ENCODE assay signal across 9 mouse cellular contexts in genomic region chr13:23684295-23684945, GRCm38 (mm10). TPM values are rescaled to one million over a fixed set of nuclear protein-coding genes. Genes with fewer than 3 reads are reported as not detected.
DNase-seq lines count a peak whose midpoint lies in the region; ATAC-seq and TF ChIP-seq lines count a peak whose summit lies in the region.
"Not testable (repeated sequence)": the region's sequence is repeated elsewhere in the genome, so short reads cannot be mapped to it uniquely, and the experiment has no call there.
"Had no signal": no experiment of that assay in that cellular context is flagged by ENCODE, and none has a peak within 500 bp of the region (broad histone marks: within the 10 kb centered on the region; RNA-seq: fewer than 3 reads in every experiment).

No protein-coding gene starts in this region.

- H3K4me3 ChIP-seq in forebrain, postnatal 0 days (ENCODE audit: low read depth, low read length), result peak overlapping the region; percentile 47
- H3K4me3 ChIP-seq in hindbrain, embryonic 12.5 days, result peak overlapping the region; percentile 44
- peak overlapping the region; percentile 64 for H3K4me3 ChIP-seq in layer of hippocampus, adult 2 months
- peak overlapping the region; percentile 42 for H3K4me3 ChIP-seq in lung, postnatal 0 days (ENCODE audit: low read depth, low read length)
- H3K4me3 ChIP-seq in olfactory bulb, adult 2 months (ENCODE audit: insufficient read depth, low read depth, low read length), result peak overlapping the region; percentile 49

- ATAC-seq in forebrain, postnatal 0 days, result peak; percentile 42
- ATAC-seq in hindbrain, embryonic 12.5 days (ENCODE audit: low FRiP score), result peak; percentile 54
- ATAC-seq in lung, postnatal 0 days, result peak; percentile 10

- under 1% methylated on average over 11 of the region's 37 CpGs for WGBS in forebrain, postnatal 0 days
- WGBS in hindbrain, embryonic 12.5 days, result under 1% methylated on average over 15 of the region's 37 CpGs
- 1% methylated on average over 11 of the region's 37 CpGs for WGBS in lung, postnatal 0 days
- under 1% methylated on average over 19 of the region's 37 CpGs for WGBS in olfactory bulb, adult 2 months

- peak overlapping the region; percentile 73 for H3K4me2 ChIP-seq in forebrain, postnatal 0 days (ENCODE audit: low read depth)
- peak overlapping the region; percentile 74 for H3K4me2 ChIP-seq in hindbrain, embryonic 12.5 days (replicated peaks)
- H3K4me2 ChIP-seq in lung, postnatal 0 days (replicated peaks; ENCODE audit: low read depth, low read length), result peak overlapping the region; percentile 63

- H3K9me3 ChIP-seq in forebrain, postnatal 0 days (ENCODE audit: low read length); hindbrain, embryonic 12.5 days (replicated peaks); lung, postnatal 0 days (ENCODE audit: low read length): not testable (repeated sequence)

- H3K9ac ChIP-seq in forebrain, postnatal 0 days, result peak overlapping the region; percentile 68
- H3K9ac ChIP-seq in hindbrain, embryonic 12.5 days, result peak overlapping the region; percentile 62
- H3K9ac ChIP-seq in lung, postnatal 0 days (replicated peaks; ENCODE audit: low read depth), result peak overlapping the region; percentile 45

- not testable (repeated sequence) for TF ChIP-seq CTCF in forebrain, postnatal 0 days (IDR thresholded peaks at IDR 0.05; ENCODE audit: low read depth); layer of hippocampus, adult 2 months (conservative IDR thresholded peaks at IDR 0.05); lung, postnatal 0 days (IDR thresholded peaks at IDR 0.05); olfactory bulb, adult 2 months (IDR thresholded peaks at IDR 0.05; ENCODE audit: insufficient read depth, low read depth, low read length)

- H3K27ac ChIP-seq in forebrain, postnatal 0 days (ENCODE audit: low read depth, low read length), result peak overlapping the region; percentile 92
- H3K27ac ChIP-seq in hindbrain, embryonic 12.5 days, result peak overlapping the region; percentile 96
- H3K27ac ChIP-seq in layer of hippocampus, adult 2 months, result peak overlapping the region; percentile 96
- peak overlapping the region; percentile 91 for H3K27ac ChIP-seq in lung, postnatal 0 days (ENCODE audit: low read length)
- peak overlapping the region; percentile 85 for H3K27ac ChIP-seq in olfactory bulb, adult 2 months (ENCODE audit: insufficient read depth, low read depth, low read length)

- not testable (repeated sequence) for H3K27me3 ChIP-seq in forebrain, postnatal 0 days (ENCODE audit: insufficient read depth, low read length); hindbrain, embryonic 12.5 days; lung, postnatal 0 days (replicated peaks; ENCODE audit: insufficient read depth, low read length)

- not testable (repeated sequence) for TF ChIP-seq POLR2A in olfactory bulb, adult 2 months (IDR thresholded peaks at IDR 0.05; ENCODE audit: insufficient read depth, low read depth, low read length)

- DNase-seq in Muller cell, postnatal 12 days (ENCODE audit: inconsistent ontology term), result peak; percentile 85
- DNase-seq in cerebellum, postnatal 10 days, result peak; percentile 63 to 79
- peak; percentile 88 for DNase-seq in forebrain, postnatal 0 days
- peak; percentile 29 to 53 for DNase-seq in layer of hippocampus, adult 2 months (ENCODE audit: low spot score in 2 of 2)
- DNase-seq in lung, postnatal 0 days (ENCODE audit: low spot score), result peak; percentile 92
- DNase-seq in thymus, postnatal 25 days, result peak; percentile 52

- peak; percentile 45; the same call in 1 of the 2 replicates for TF ChIP-seq EP300 in lung, postnatal 0 days (IDR thresholded peaks at IDR 0.05)

- not testable (repeated sequence) for H3K36me3 ChIP-seq in forebrain, postnatal 0 days (ENCODE audit: insufficient read depth); hindbrain, embryonic 12.5 days; lung, postnatal 0 days (ENCODE audit: insufficient read depth, low read length)

- H3K4me1 ChIP-seq in forebrain, postnatal 0 days (ENCODE audit: insufficient read depth), result peaks cover 16% of the 10 kb centered on the region
- peaks cover 17% of the 10 kb centered on the region for H3K4me1 ChIP-seq in hindbrain, embryonic 12.5 days
- not testable (repeated sequence) for H3K4me1 ChIP-seq in lung, postnatal 0 days (ENCODE audit: insufficient read depth, low read depth, low read length); olfactory bulb, adult 2 months (ENCODE audit: control insufficient read depth, insufficient read depth, low read length)

RNA-seq across cellular contexts. Expression of gene Hist1h2bc, which starts 0.4 kb away (rescaled TPM):
- total RNA-seq in forebrain, postnatal 0 days (2014; rRNA removed), result 93.7 and 124 TPM in 2 replicates
- polyA plus RNA-seq in forebrain, postnatal 0 days (2015; fragmentation: Nextera tagmentation; extraction: Ambion mirVana), result 29.2 and 35.3 TPM in 2 replicates
- polyA plus RNA-seq in hindbrain, embryonic 12.5 days (2016; fragmentation: Nextera tagmentation; extraction: Ambion mirVana), result 25.1 and 26.1 TPM in 2 replicates
- total RNA-seq in layer of hippocampus, adult 2 months (2021), result 10 to 100 TPM; 45.1 to 50.2 TPM
- 67.5 and 69.5 TPM in 2 replicates for polyA plus RNA-seq in lung, postnatal 0 days (2015; fragmentation: Nextera tagmentation; extraction: Ambion mirVana)
- not detected in 2 replicates for polyA plus RNA-seq in olfactory bulb, adult 2 months (2012; ENCODE audit: insufficient read depth, insufficient read length, low replicate concordance, missing spikeins)

RNA-seq across cellular contexts. Expression of gene Hist1h2ac, which starts 0.7 kb away (rescaled TPM):
- total RNA-seq in forebrain, postnatal 0 days (2014; rRNA removed), result 40.9 and 44.8 TPM in 2 replicates
- 0.41 and 0.49 TPM in 2 replicates for polyA plus RNA-seq in forebrain, postnatal 0 days (2015; fragmentation: Nextera tagmentation; extraction: Ambion mirVana)
- 0.72 and 0.93 TPM in 2 replicates for polyA plus RNA-seq in hindbrain, embryonic 12.5 days (2016; fragmentation: Nextera tagmentation; extraction: Ambion mirVana)
- total RNA-seq in layer of hippocampus, adult 2 months (2021), result 1 to 10 TPM; 2.9 to 4.0 TPM
- polyA plus RNA-seq in lung, postnatal 0 days (2015; fragmentation: Nextera tagmentation; extraction: Ambion mirVana), result 0.32 and 0.54 TPM in 2 replicates
- not detected in 2 replicates for polyA plus RNA-seq in olfactory bulb, adult 2 months (2012; ENCODE audit: insufficient read depth, insufficient read length, low replicate concordance, missing spikeins)

RNA-seq across cellular contexts. Expression of gene Hist1h1t, which starts 11.2 kb away (rescaled TPM):
- total RNA-seq in forebrain, postnatal 0 days (2014; rRNA removed), result 1.3 TPM in 1 of 2 replicates, not detected in the other
- polyA plus RNA-seq in forebrain, postnatal 0 days (2015; fragmentation: Nextera tagmentation; extraction: Ambion mirVana), result not detected in 2 replicates
- not detected in 2 replicates for polyA plus RNA-seq in hindbrain, embryonic 12.5 days (2016; fragmentation: Nextera tagmentation; extraction: Ambion mirVana)
- not detected for total RNA-seq in layer of hippocampus, adult 2 months (2021)
- 0.13 TPM in 1 of 2 replicates, not detected in the other for polyA plus RNA-seq in lung, postnatal 0 days (2015; fragmentation: Nextera tagmentation; extraction: Ambion mirVana)
- polyA plus RNA-seq in olfactory bulb, adult 2 months (2012; ENCODE audit: insufficient read depth, insufficient read length, low replicate concordance, missing spikeins), result not detected in 2 replicates
- total RNA-seq: gastrocnemius, adult 8-10 months had no signal

RNA-seq across cellular contexts. Expression of gene Hist1h4c, which starts 13.8 kb away (rescaled TPM):
- total RNA-seq in forebrain, postnatal 0 days (2014; rRNA removed), result 917 and 942 TPM in 2 replicates
- polyA plus RNA-seq in forebrain, postnatal 0 days (2015; fragmentation: Nextera tagmentation; extraction: Ambion mirVana), result 2.3 and 5.0 TPM in 2 replicates
- 3.6 and 4.2 TPM in 2 replicates for polyA plus RNA-seq in hindbrain, embryonic 12.5 days (2016; fragmentation: Nextera tagmentation; extraction: Ambion mirVana)
- 100 to 1,000 TPM; 108 to 115 TPM for total RNA-seq in layer of hippocampus, adult 2 months (2021)
- 3.7 and 3.9 TPM in 2 replicates for polyA plus RNA-seq in lung, postnatal 0 days (2015; fragmentation: Nextera tagmentation; extraction: Ambion mirVana)
- polyA plus RNA-seq in olfactory bulb, adult 2 months (2012; ENCODE audit: insufficient read depth, insufficient read length, low replicate concordance, missing spikeins), result not detected in 2 replicates

RNA-seq across cellular contexts. Expression of gene Hfe, which starts 26.2 kb away (rescaled TPM):
- 2.5 and 3.6 TPM in 2 replicates for total RNA-seq in forebrain, postnatal 0 days (2014; rRNA removed)
- polyA plus RNA-seq in forebrain, postnatal 0 days (2015; fragmentation: Nextera tagmentation; extraction: Ambion mirVana), result 4.4 and 6.0 TPM in 2 replicates
- 4.9 and 5.2 TPM in 2 replicates for polyA plus RNA-seq in hindbrain, embryonic 12.5 days (2016; fragmentation: Nextera tagmentation; extraction: Ambion mirVana)
- 1 to 10 TPM; 3.2 to 3.6 TPM for total RNA-seq in layer of hippocampus, adult 2 months (2021)
- 25.3 and 26.3 TPM in 2 replicates for polyA plus RNA-seq in lung, postnatal 0 days (2015; fragmentation: Nextera tagmentation; extraction: Ambion mirVana)
- polyA plus RNA-seq in olfactory bulb, adult 2 months (2012; ENCODE audit: insufficient read depth, insufficient read length, low replicate concordance, missing spikeins), result not detected in 2 replicates

Comparison
In these comparisons a context has a peak if more than half of its experiments do, and no peak if none do; other contexts are left out.
1. Peak in every context shown above with its lines: DNase-seq, ATAC-seq, H3K4me3 ChIP-seq and H3K27ac ChIP-seq.
2. DNase-seq: peak in every context shown above with its lines; median percentile 92 in lung, postnatal 0 days; 88 in forebrain, postnatal 0 days; 85 in Muller cell, postnatal 12 days; 71 in cerebellum, postnatal 10 days; 52 in thymus, postnatal 25 days; 41 in layer of hippocampus, adult 2 months.
3. RNA of gene Hist1h2bc, which starts 0.4 kb away (polyA plus RNA-seq): 67.5 to 69.5 TPM in lung, postnatal 0 days, 29.2 to 35.3 TPM in forebrain, postnatal 0 days and 25.1 to 26.1 TPM in hindbrain, embryonic 12.5 days; not detected in olfactory bulb, adult 2 months; every median in the first group is over 10 times any median in the second.